Mouse (Mus musculus): ENCODE results near the gene Gpr12. TPM values are rescaled to one million over a fixed set of nuclear protein-coding genes. Genes with fewer than 3 reads are reported as not detected.

The Gpr12 gene
- polyA plus RNA-seq (2014; fragmentation: Illumina TruSeq; extraction: RNeasy Lipid Tissue Mini Kit (QIAGEN cat#74804)), result not detected

GRCm38 (mm10) chr5:146584478-146585306 is at the start of gene Gpr12:
Gene Gpr12, minus strand, starts transcription at chr5:146585239.

GRCm38 (mm10) chr5:146555836-146556235 is 29.2 kb downstream of the Gpr12 start, which contains the start of gene Gm3415:
Gene Gm3415, plus strand, starts transcription at chr5:146556136.

DNA sequence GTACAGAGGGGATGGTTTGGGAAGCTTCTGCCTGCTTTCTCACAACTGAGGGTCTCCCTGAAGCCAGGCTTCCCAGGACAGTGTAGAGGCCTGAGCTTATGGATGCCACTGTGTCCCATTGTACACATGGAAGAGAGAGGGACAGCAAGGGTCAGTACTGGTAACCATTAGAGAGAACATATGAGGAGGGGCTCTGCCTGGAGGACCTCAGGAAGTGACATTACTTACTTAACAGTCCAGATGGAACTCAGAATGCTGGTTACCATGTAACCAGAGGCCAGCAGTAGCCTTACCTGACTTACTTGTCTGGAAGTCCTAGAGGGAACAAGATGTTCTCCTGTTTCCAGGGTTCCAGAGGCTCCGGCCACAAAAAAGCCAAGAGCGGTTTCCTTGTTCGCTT is 47.7 kb downstream of the Gpr12 start, which contains the start of gene Gm3409:
TSS of gene Gm3409 (plus strand) at position 301 of the 400 bp plus-strand sequence.

Other genes with a start within 250 kb of the Gpr12 start
- gene Wasf3, start 200.3 kb downstream of the Gpr12 start, polyA plus RNA-seq (2014; fragmentation: Illumina TruSeq; extraction: RNeasy Lipid Tissue Mini Kit (QIAGEN cat#74804)), result 17.8 TPM
- gene Gm6408, start 103.3 kb downstream of the Gpr12 start, polyA plus RNA-seq (2014; fragmentation: Illumina TruSeq; extraction: RNeasy Lipid Tissue Mini Kit (QIAGEN cat#74804)), result not detected
- gene Gm6370, start 93.9 kb downstream of the Gpr12 start, polyA plus RNA-seq (2014; fragmentation: Illumina TruSeq; extraction: RNeasy Lipid Tissue Mini Kit (QIAGEN cat#74804)), result not detected
- gene 4930449I24Rik, start 82.8 kb downstream of the Gpr12 start, polyA plus RNA-seq (2014; fragmentation: Illumina TruSeq; extraction: RNeasy Lipid Tissue Mini Kit (QIAGEN cat#74804)), result not detected
- gene Gm3402, start 71.1 kb downstream of the Gpr12 start, polyA plus RNA-seq (2014; fragmentation: Illumina TruSeq; extraction: RNeasy Lipid Tissue Mini Kit (QIAGEN cat#74804)), result not detected
- not detected for gene Gm3404, start 59.4 kb downstream of the Gpr12 start, polyA plus RNA-seq (2014; fragmentation: Illumina TruSeq; extraction: RNeasy Lipid Tissue Mini Kit (QIAGEN cat#74804))
- not detected for gene Gm3409, start 47.6 kb downstream of the Gpr12 start, polyA plus RNA-seq (2014; fragmentation: Illumina TruSeq; extraction: RNeasy Lipid Tissue Mini Kit (QIAGEN cat#74804))
- not detected for gene Gm3415, start 29.1 kb downstream of the Gpr12 start, polyA plus RNA-seq (2014; fragmentation: Illumina TruSeq; extraction: RNeasy Lipid Tissue Mini Kit (QIAGEN cat#74804))
- 46.6 TPM for gene Usp12, start 209.8 kb upstream of the Gpr12 start, polyA plus RNA-seq (2014; fragmentation: Illumina TruSeq; extraction: RNeasy Lipid Tissue Mini Kit (QIAGEN cat#74804))
- gene Rpl21, start 247.7 kb upstream of the Gpr12 start, polyA plus RNA-seq (2014; fragmentation: Illumina TruSeq; extraction: RNeasy Lipid Tissue Mini Kit (QIAGEN cat#74804)), result 478 TPM

All from ovary, adult 10 weeks (tissue).